Mouse (Mus musculus) kidney, embryonic 14.5 days (tissue): ENCODE measurements around the gene Foxj2. TPM values are rescaled to one million over a fixed set of nuclear protein-coding genes. Genes with fewer than 3 reads are reported as not detected.
A peak's percentile ranks its signal among the peaks of the same experiment; 100 is the strongest.

Experiments used
- ATAC-seq: fragments of 200-750 bp; cut with Nextera tagmentation; 2 replicates; pipeline ENCODE4 v1.8.0; 2017; ENCODE audit warnings: moderate number of reproducible peaks, mild to moderate bottlenecking, moderate TSS enrichment, moderate library complexity; ENCODE audit not compliant: low FRiP score, low TSS enrichment
- H3K27ac ChIP-seq: fragments of 300-500 bp; sonication (generic); 2 replicates; pipeline ENCODE4 v1.5.1; 2014; ENCODE audit warnings: low read depth, mild to moderate bottlenecking, low read length, moderate library complexity, mixed read lengths
- H3K27me3 ChIP-seq: fragments of 300-500 bp; sonication (generic); 2 replicates; pipeline ENCODE4 v1.6.1; 2014; ENCODE audit warnings: mild to moderate bottlenecking, low read length; ENCODE audit not compliant: control insufficient read depth, insufficient read depth
- H3K36me3 ChIP-seq: fragments of 300-500 bp; sonication (generic); 2 replicates; pipeline ENCODE4 v1.6.1; 2014; ENCODE audit warnings: low read length, mixed read lengths; ENCODE audit not compliant: control insufficient read depth, insufficient read depth
- H3K4me1 ChIP-seq: fragments of 300-500 bp; sonication (generic); 2 replicates; pipeline ENCODE4 v1.6.1; 2014; ENCODE audit warnings: low read length, mixed read lengths; ENCODE audit not compliant: control insufficient read depth, insufficient read depth
- H3K4me2 ChIP-seq: fragments of 300-500 bp; sonication (generic); replicated peaks from 2 replicates; pipeline ENCODE4 v1.6.1; 2014; ENCODE audit warnings: low read depth, mild to moderate bottlenecking, low read length
- H3K4me3 ChIP-seq: fragments of 300-500 bp; sonication (generic); 2 replicates; pipeline ENCODE4 v1.5.1; 2014; ENCODE audit warnings: mild to moderate bottlenecking, low read length
- H3K9ac ChIP-seq: fragments of 300-500 bp; sonication (generic); 2 replicates; pipeline ENCODE4 v1.6.1; 2014; ENCODE audit warnings: low read depth, mild to moderate bottlenecking, low read length, moderate library complexity
- H3K9me3 ChIP-seq: fragments of 300-500 bp; sonication (generic); 2 replicates; pipeline ENCODE4 v1.6.1; 2016; ENCODE audit warnings: low read length; ENCODE audit not compliant: control insufficient read depth
- WGBS: fragments of 180-500 bp; shearing (Covaris S2); extraction: QIAGEN DNeasy Blood & Tissue Kit; methylation state at CpG from one replicate; pipeline ENCODE4 v1.1.7; 2014; 5-methylcytosine and 5-hydroxymethylcytosine counted together
- polyA plus RNA-seq: library from polyadenylated mRNA; unstranded; fragments of >200 nt; fragmentation: Nextera tagmentation; extraction: Ambion mirVana; gene quantifications from 2 replicates; pipeline ENCODE4 v1.2.1, GENCODE M21; 2014

Gene Foxj2
- polyA plus RNA-seq = 4.1 and 7.8 TPM in 2 replicates

GRCm38 (mm10) chr6:122819306-122820070 lies at the start of gene Foxj2:
Gene Foxj2, plus strand, starts transcription at chr6:122819914.
- peak within 1 kb of the TSS; percentile 66 for H3K4me2 ChIP-seq
- H3K27ac ChIP-seq = peak within 1 kb of the TSS; percentile 71
- H3K36me3 ChIP-seq = no peaks in the 10 kb centered on the region
- H3K27me3 ChIP-seq = no peaks in the 10 kb centered on the region
- peak; percentile 86 for ATAC-seq
- peak within 1 kb of the TSS; percentile 89 for H3K4me3 ChIP-seq
- WGBS = 3% methylated on average over 53 of the region's 61 CpGs
- peaks cover 21% of the 10 kb centered on the region for H3K4me1 ChIP-seq
- peak within 1 kb of the TSS; percentile 92 for H3K9ac ChIP-seq
- H3K9me3 ChIP-seq = no peaks in the 10 kb centered on the region

DNA sequence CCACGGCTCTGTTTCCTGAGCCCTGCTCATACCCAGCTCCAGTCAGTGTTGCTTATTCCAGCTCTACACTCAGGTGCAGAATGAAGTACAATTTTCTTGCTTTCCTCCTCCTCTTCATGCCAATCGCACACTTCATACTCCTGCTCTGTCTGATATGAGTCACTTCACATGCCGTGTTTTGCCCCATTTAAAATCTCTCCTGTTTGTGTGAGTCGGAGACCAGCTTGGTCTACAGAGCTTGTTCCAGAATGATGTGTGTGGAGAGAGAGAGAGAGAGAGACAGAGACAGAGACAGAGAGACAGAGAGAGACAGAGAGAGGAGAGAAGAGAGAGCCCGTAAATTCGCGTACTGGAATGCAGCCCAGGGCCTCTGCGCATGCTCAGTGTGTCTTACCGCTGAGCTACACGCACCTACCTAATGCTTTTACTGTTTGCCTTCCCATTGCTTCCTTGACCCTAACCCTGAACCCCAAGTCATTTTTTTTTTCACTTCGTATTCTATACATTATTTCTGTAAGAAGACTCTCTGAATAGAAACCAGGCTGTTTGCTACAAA lies 48.9 kb upstream of the Foxj2 start:
- no peak for ATAC-seq
- WGBS = 90% methylated on average over 11 of the region's 11 CpGs
- H3K9ac ChIP-seq = no peak overlapping the region
- H3K4me1 ChIP-seq = no peaks in the 10 kb centered on the region
- H3K27ac ChIP-seq = no peak overlapping the region
- H3K27me3 ChIP-seq = no peaks in the 10 kb centered on the region
- no peak overlapping the region for H3K4me2 ChIP-seq
- no peaks in the 10 kb centered on the region for H3K9me3 ChIP-seq
- H3K36me3 ChIP-seq = no peaks in the 10 kb centered on the region
- H3K4me3 ChIP-seq = no peak overlapping the region

DNA sequence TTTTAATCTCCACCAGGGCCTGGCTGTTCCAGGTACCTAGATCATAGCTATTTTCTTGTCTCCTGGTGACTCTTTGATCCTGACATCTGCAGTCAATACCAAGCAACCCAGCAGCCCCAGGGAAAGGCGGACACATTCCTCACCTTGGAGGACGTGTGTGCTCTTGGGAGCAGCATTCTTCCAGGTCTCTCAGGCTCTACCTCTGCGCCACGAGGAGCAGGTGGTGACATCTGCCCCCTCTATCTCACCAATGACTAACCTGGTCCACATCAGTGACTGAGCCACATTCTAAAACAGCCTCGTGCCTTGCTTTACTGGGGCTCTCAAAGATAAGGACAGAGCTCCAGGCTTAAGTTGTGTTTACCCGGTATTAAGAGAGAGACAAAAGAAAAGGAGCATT lies 47.0 kb upstream of the Foxj2 start:
- H3K9me3 ChIP-seq = no peaks in the 10 kb centered on the region
- no peak overlapping the region for H3K9ac ChIP-seq
- no peak overlapping the region for H3K27ac ChIP-seq
- H3K4me1 ChIP-seq = no peaks in the 10 kb centered on the region
- no peak for ATAC-seq
- no peak overlapping the region for H3K4me3 ChIP-seq
- H3K4me2 ChIP-seq = no peak overlapping the region
- no peaks in the 10 kb centered on the region for H3K36me3 ChIP-seq
- H3K27me3 ChIP-seq = no peaks in the 10 kb centered on the region
- WGBS = 54% methylated on average over 6 of the region's 6 CpGs

DNA sequence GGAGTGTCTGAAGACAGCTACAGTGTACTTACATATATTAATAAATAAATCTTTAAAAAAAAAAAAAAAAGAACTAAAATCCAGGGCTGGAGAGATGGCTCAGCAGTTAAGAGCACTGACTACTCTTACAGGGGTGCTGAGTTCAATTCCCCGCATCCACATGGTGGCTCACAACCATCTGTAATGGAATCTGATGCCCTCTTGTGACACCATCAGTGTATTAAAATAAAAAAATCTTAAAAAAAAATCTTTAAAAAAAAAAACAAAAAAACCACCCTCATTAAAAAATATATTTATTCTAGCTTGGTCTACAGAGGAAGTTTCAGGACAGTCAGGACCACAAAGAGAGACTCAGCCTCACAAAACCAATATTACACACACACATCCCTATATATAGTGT lies 45.4 kb upstream of the Foxj2 start:
- no peaks in the 10 kb centered on the region for H3K36me3 ChIP-seq
- H3K4me3 ChIP-seq = no peak overlapping the region
- H3K27ac ChIP-seq = no peak overlapping the region
- no peak for ATAC-seq
- H3K4me2 ChIP-seq = no peak overlapping the region
- no peak overlapping the region for H3K9ac ChIP-seq
- H3K9me3 ChIP-seq = no peaks in the 10 kb centered on the region
- H3K4me1 ChIP-seq = no peaks in the 10 kb centered on the region
- 85% methylated on average over 1 of the region's 1 CpGs for WGBS
- H3K27me3 ChIP-seq = no peaks in the 10 kb centered on the region

GRCm38 (mm10) chr6:122776040-122776439 lies 43.7 kb upstream of the Foxj2 start:
- Histone ChIP-seq H3K4me3 (no peak overlapping the region), H3K9ac (no peak overlapping the region), H3K27me3 (no peaks in the 10 kb centered on the region), H3K9me3 (no peaks in the 10 kb centered on the region), H3K36me3 (no peaks in the 10 kb centered on the region), H3K4me2 (no peak overlapping the region), H3K4me1 (no peaks in the 10 kb centered on the region), H3K27ac (no peak overlapping the region)
- 85% methylated on average over 7 of the region's 7 CpGs for WGBS
- ATAC-seq = no peak

GRCm38 (mm10) chr6:122779916-122780315 lies 39.8 kb upstream of the Foxj2 start:
- Histone ChIP-seq H3K9ac (no peak overlapping the region), H3K27me3 (no peaks in the 10 kb centered on the region), H3K4me2 (no peak overlapping the region), H3K27ac (no peak overlapping the region), H3K4me1 (no peaks in the 10 kb centered on the region), H3K4me3 (no peak overlapping the region), H3K36me3 (no peaks in the 10 kb centered on the region), H3K9me3 (no peaks in the 10 kb centered on the region)
- 65% methylated on average over 1 of the region's 1 CpGs for WGBS
- ATAC-seq = no peak

DNA sequence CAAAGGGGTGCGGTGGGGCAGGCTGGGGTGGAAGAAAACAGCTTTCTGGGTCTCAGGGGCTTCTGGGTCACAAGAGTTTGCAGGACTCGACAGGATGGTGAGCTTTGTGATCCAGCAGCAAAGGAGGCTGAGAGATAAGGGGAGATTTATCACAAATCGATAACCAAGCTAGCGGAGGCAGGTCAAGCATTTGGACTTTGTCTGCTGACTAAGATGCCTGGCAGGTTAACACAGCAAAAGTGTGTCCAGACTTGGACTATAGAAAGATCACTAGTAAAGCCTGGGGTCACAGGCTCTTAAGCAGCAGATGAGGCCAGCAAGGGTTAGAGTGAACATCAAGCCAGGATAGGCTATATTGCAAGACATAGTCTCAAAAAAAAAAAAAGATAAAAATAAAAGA lies 38.5 kb upstream of the Foxj2 start:
- H3K9me3 ChIP-seq = no peaks in the 10 kb centered on the region
- H3K4me3 ChIP-seq = no peak overlapping the region
- H3K4me1 ChIP-seq = no peaks in the 10 kb centered on the region
- H3K27ac ChIP-seq = no peak overlapping the region
- H3K9ac ChIP-seq = no peak overlapping the region
- no peaks in the 10 kb centered on the region for H3K36me3 ChIP-seq
- no peak overlapping the region for H3K4me2 ChIP-seq
- H3K27me3 ChIP-seq = no peaks in the 10 kb centered on the region
- 76% methylated on average over 4 of the region's 4 CpGs for WGBS
- no peak for ATAC-seq

DNA sequence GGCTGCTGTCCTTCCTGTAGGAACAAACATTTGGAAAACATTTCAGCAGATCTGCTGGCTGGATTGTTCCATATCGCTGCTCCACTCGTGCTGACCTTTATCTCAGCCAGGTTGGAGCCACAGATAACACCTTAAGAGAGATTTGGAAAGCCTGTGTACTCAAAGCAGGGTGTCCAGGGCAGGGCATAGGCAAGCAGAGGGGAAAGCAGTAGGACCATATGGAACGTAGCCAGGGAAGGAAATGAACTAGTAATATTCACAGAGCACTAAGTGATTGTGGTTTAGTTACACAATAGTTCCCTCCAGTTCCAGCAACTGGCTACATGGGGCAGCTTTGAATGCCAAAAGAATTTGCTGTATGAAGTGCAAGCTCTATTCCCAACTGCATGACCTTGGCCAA lies 37.5 kb upstream of the Foxj2 start:
- ATAC-seq = no peak
- Histone ChIP-seq H3K4me3 (no peak overlapping the region), H3K9ac (no peak overlapping the region), H3K36me3 (no peaks in the 10 kb centered on the region), H3K9me3 (no peaks in the 10 kb centered on the region), H3K4me1 (no peaks in the 10 kb centered on the region), H3K4me2 (no peak overlapping the region), H3K27me3 (no peaks in the 10 kb centered on the region), H3K27ac (no peak overlapping the region)
- WGBS = 61% methylated on average over 3 of the region's 3 CpGs

- no peak for ATAC-seq
- H3K9ac ChIP-seq = no peak overlapping the region
- H3K4me3 ChIP-seq = no peak overlapping the region
- H3K9me3 ChIP-seq = no peaks in the 10 kb centered on the region
- no peak overlapping the region for H3K27ac ChIP-seq
- no peaks in the 10 kb centered on the region for H3K36me3 ChIP-seq
- H3K4me1 ChIP-seq = no peaks in the 10 kb centered on the region
- no peaks in the 10 kb centered on the region for H3K27me3 ChIP-seq
- no peak overlapping the region for H3K4me2 ChIP-seq
- WGBS = 96% methylated on average over 3 of the region's 3 CpGs
Measured at GRCm38 (mm10) chr6:122784866-122785265, 34.8 kb upstream of the Foxj2 start.
